Mouse (Mus musculus) small intestine, adult 2 months (tissue): ENCODE data around the gene Hspb11. TPM values are rescaled to one million over a fixed set of nuclear protein-coding genes. Genes with fewer than 3 reads are reported as not detected.
A peak's percentile ranks its signal among the peaks of the same experiment; 100 is the strongest.

Source experiments
- H3K27ac ChIP-seq: fragments of 200-500 bp; 2 replicates; pipeline ENCODE4 v1.5.1; 2012; ENCODE audit warnings: low read depth, low read length, control low read depth, inconsistent platforms; ENCODE audit not compliant: insufficient read depth
- H3K27me3 ChIP-seq: fragments of 200-500 bp; 2 replicates; pipeline ENCODE4 v1.6.1; 2012; ENCODE audit warnings: mild to moderate bottlenecking, moderate library complexity, low read length, inconsistent platforms; ENCODE audit not compliant: control insufficient read depth, insufficient read depth
- H3K36me3 ChIP-seq: fragments of 200-500 bp; 2 replicates; pipeline ENCODE4 v1.6.1; 2012; ENCODE audit warnings: mild to moderate bottlenecking, low read length, control low read depth, inconsistent platforms; ENCODE audit not compliant: control insufficient read depth, insufficient read depth
- H3K4me1 ChIP-seq: fragments of 200-500 bp; 2 replicates; pipeline ENCODE4 v1.6.1; 2012; ENCODE audit warnings: low read length, inconsistent platforms, mixed read lengths; ENCODE audit not compliant: control insufficient read depth, insufficient read depth, insufficient read length
- H3K4me3 ChIP-seq: fragments of 200-500 bp; 2 replicates; pipeline ENCODE4 v1.5.1; 2012; ENCODE audit warnings: low read depth, mild to moderate bottlenecking, control low read depth, inconsistent platforms, low read length, moderate library complexity
- CTCF ChIP-seq: fragments of 200-500 bp; IDR thresholded peaks from 2 replicates; pipeline ENCODE4 v1.5.1; 2012; ENCODE audit warnings: low read depth, mild to moderate bottlenecking, control low read depth, inconsistent platforms, low read length, moderate library complexity, mixed read lengths; ENCODE audit not compliant: insufficient replicate concordance, insufficient read length; ENCODE audit errors: extremely low read depth
- POLR2A ChIP-seq: fragments of 200-500 bp; IDR thresholded peaks from 2 replicates; pipeline ENCODE4 v1.6.1; 2012; ENCODE audit warnings: low read depth, mild to moderate bottlenecking, control low read depth, inconsistent platforms, low read length, moderate library complexity
- WGBS: fragments of 180-500 bp; shearing (Covaris S2); methylation state at CpG from one replicate; pipeline ENCODE4 v1.1.7; 2018; 5-methylcytosine and 5-hydroxymethylcytosine counted together
- polyA plus RNA-seq: library from polyadenylated mRNA; depleted of rRNA; stranded (reverse); fragments of >200 nt; gene quantifications from 2 replicates; pipeline ENCODE4 v1.2.3, GENCODE M21; 2012

Gene Hspb11
- polyA plus RNA-seq, 1 experiment, result 0.65 TPM

- Histone ChIP-seq H3K4me1 (peaks cover 9% of the 10 kb centered on the region; the same call in 1 of the 2 replicates), H3K27ac (no peak overlapping the region), H3K27me3 (no peaks in the 10 kb centered on the region), H3K4me3 (no peak overlapping the region), H3K36me3 (0 out of 2 replicates have a peak, but pooled peaks cover 2% of the 10 kb centered on the region)
- 49% methylated on average over 12 of the region's 12 CpGs for WGBS
- TF ChIP-seq CTCF (0 out of 2 replicates have a peak, but pooled peaks have one; percentile 5), POLR2A (no peak)
Observed at GRCm38 (mm10) chr4:107213279-107214011, 39.9 kb upstream of the Hspb11 start.

- Histone ChIP-seq H3K36me3 (no peaks in the 10 kb centered on the region), H3K27ac (no peak overlapping the region), H3K27me3 (no peaks in the 10 kb centered on the region), H3K4me3 (no peak overlapping the region), H3K4me1 (peaks cover 15% of the 10 kb centered on the region; the same call in 1 of the 2 replicates)
- no peak for TF ChIP-seq CTCF
- WGBS, result 36% methylated on average over 9 of the region's 9 CpGs
Observed at GRCm38 (mm10) chr4:107217574-107217973, 35.8 kb upstream of the Hspb11 start.

DNA sequence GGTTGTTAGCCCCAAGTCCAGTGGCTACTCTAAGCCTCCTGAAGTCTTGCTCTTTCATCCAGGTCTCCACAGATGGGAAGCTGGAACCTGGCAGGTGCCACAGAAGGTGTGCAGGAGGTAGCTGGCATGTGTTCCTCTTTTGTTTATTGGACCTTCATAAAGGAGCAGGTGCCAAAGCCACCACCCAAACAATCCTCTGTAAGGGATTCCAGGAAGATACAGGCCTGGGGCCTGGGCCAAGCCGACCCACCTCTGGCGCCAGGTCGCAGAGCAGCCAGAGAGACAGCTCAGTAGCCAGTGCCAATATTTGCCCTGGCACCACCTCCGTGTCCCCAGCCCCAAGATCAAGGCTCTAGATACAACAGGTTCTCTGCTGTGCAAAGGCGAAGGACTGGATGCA lies 31.9 kb upstream of the Hspb11 start:
- WGBS, result 22% methylated on average over 5 of the region's 5 CpGs
- TF ChIP-seq CTCF (no peak), POLR2A (no peak)
- Histone ChIP-seq H3K4me3 (no peak overlapping the region), H3K4me1 (peaks cover 27% of the 10 kb centered on the region), H3K36me3 (no peaks in the 10 kb centered on the region), H3K27ac (no peak overlapping the region), H3K27me3 (no peaks in the 10 kb centered on the region)

GRCm38 (mm10) chr4:107223225-107224204 lies 29.9 kb upstream of the Hspb11 start:
- H3K27ac ChIP-seq, result no peak overlapping the region
- TF ChIP-seq POLR2A, result no peak
- no peak for TF ChIP-seq CTCF
- WGBS, result 54% methylated on average over 11 of the region's 11 CpGs

GRCm38 (mm10) chr4:107226313-107226712 lies 27.1 kb upstream of the Hspb11 start:
- H3K27ac ChIP-seq, result no peak overlapping the region
- peaks cover 19% of the 10 kb centered on the region for H3K4me1 ChIP-seq
- no peak for TF ChIP-seq CTCF
- no peak for TF ChIP-seq POLR2A
- no peaks in the 10 kb centered on the region; the same call in 1 of the 2 replicates for H3K36me3 ChIP-seq
- H3K27me3 ChIP-seq, result no peaks in the 10 kb centered on the region
- H3K4me3 ChIP-seq, result no peak overlapping the region
- WGBS, result 81% methylated on average over 2 of the region's 2 CpGs

More at GRCm38 (mm10) chr4:107223225-107224204, 29.9 kb upstream of the Hspb11 start:
- H3K27me3 ChIP-seq, result no peaks in the 10 kb centered on the region
- no peak overlapping the region for H3K4me3 ChIP-seq
- peaks cover 19% of the 10 kb centered on the region for H3K4me1 ChIP-seq
- H3K36me3 ChIP-seq, result no peaks in the 10 kb centered on the region

DNA sequence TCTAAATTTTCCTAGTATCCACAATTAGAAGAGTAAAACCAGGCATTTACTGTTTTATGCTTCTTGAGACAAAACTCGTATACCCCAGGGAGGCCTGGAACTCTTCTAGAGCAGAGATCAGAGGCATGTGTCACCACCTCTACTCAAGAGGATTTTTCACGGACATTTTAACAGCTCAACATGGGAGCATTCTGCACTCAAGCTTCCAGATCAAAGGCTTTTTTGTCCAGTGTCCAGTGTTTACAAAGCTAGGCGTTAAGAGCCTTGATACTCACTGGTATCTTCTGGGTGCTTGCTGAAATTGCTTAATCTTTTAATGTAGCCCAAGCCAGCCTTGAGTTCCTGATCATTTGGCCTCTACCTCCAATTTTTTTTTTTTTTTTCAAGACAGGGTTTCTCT lies 21.2 kb upstream of the Hspb11 start:
- Histone ChIP-seq H3K4me1 (no peaks in the 10 kb centered on the region), H3K36me3 (peaks cover 28% of the 10 kb centered on the region), H3K27me3 (no peaks in the 10 kb centered on the region), H3K4me3 (no peak overlapping the region), H3K27ac (no peak overlapping the region)
- TF ChIP-seq CTCF, result no peak
- TF ChIP-seq POLR2A, result no peak
- WGBS, result 70% methylated on average over 3 of the region's 3 CpGs

GRCm38 (mm10) chr4:107238253-107238652 lies 15.1 kb upstream of the Hspb11 start:
- Histone ChIP-seq H3K27ac (peak overlapping the region; percentile 52), H3K27me3 (no peaks in the 10 kb centered on the region), H3K36me3 (peaks cover 39% of the 10 kb centered on the region), H3K4me3 (no peak overlapping the region), H3K4me1 (peaks cover 8% of the 10 kb centered on the region; the same call in 1 of the 2 replicates)
- WGBS, result 37% methylated on average over 2 of the region's 2 CpGs
- no peak for TF ChIP-seq CTCF
